Mouse (Mus musculus) cortical plate, adult 2 months (tissue): Measurements from ENCODE around the gene Sumo3.

Experiments used
- CTCF ChIP-seq: fragments of 200-500 bp; IDR thresholded peaks from 2 replicates; pipeline ENCODE4 v1.5.1; 2011; ENCODE audit warnings: mild to moderate bottlenecking, control low read depth, low read length; ENCODE audit not compliant: insufficient read depth; ENCODE audit errors: extremely low read depth
- POLR2A ChIP-seq: fragments of 200-500 bp; IDR thresholded peaks from 2 replicates; pipeline ENCODE4 v1.6.1; 2011; ENCODE audit warnings: mild to moderate bottlenecking, low read length, control low read depth; ENCODE audit not compliant: insufficient read depth; ENCODE audit errors: extremely low read depth

DNA sequence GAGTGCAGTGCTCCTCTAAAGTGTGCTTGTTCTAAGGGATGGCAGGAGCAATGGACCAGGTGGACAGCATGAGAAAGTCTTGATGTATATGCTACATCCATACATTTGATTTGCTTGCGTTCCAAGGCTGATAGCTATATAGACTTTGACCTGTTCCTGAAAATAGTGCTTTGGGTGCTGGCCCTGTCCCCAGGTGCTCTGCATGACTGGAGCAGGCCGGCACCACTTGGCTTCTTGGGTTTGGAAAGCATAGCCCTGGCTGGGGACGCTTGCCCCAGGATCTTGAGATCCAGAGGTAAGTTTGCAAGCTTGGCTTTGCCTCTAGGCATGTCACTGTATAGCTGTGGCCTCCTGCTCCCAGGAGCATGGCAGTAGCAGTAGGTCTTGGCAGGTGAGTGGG is 19.3 kb upstream of the Sumo3 start:
- no peak for TF ChIP-seq CTCF
- TF ChIP-seq POLR2A: no peak
